Mouse (Mus musculus) left cerebral cortex, adult 2 months (tissue): ENCODE results near the gene Brd7. TPM values are rescaled to one million over a fixed set of nuclear protein-coding genes. Genes with fewer than 3 reads are reported as not detected.

Experiments used
- DNase-seq, 2 experiments: peaks; one replicate each; pipeline ENCODE4 v3.0.0; 2021 to 2022; ENCODE audit warnings: low spot score in 2 of 2, mixed read lengths in 1 of 2; ENCODE audit errors: extremely low spot score in 1 of 2
- H3K27ac ChIP-seq: fragments of 200-600 bp; 2 replicates; pipeline ENCODE4 v1.8.1; 2022
- H3K4me3 ChIP-seq: fragments of 200-600 bp; 2 replicates; pipeline ENCODE4 v1.8.1; 2022
- CTCF ChIP-seq: fragments of 200-600 bp; IDR thresholded peaks from 2 replicates; pipeline ENCODE4 v1.8.1; 2022; ENCODE audit warnings: antibody characterized with exemption, mild to moderate bottlenecking, moderate library complexity
- intact Hi-C: fragments of 180-260 bp; cut with DNase I; formaldehyde crosslinking; loops from one replicate; pipeline ENCODE4 v1.15.1; 2025
- total RNA-seq, 2 experiments: library from RNA; stranded (reverse); gene quantifications; 2 replicates each; pipeline ENCODE4 v1.2.3; 2021

Gene Brd7
- total RNA-seq, 2 experiments from 2014 or later, result 45.6 to 57.3 TPM

GRCm38 (mm10) chr8:88305814-88306213, 56.2 kb downstream of the Brd7 start:
- Histone ChIP-seq H3K4me3 (no peak overlapping the region), H3K27ac (no peak overlapping the region)
- intact Hi-C loops, result no loop called here
- no peak for DNase-seq
- TF ChIP-seq CTCF, result no peak

GRCm38 (mm10) chr8:88301589-88302437, 60.2 kb downstream of the Brd7 start:
- TF ChIP-seq CTCF, result no peak
- intact Hi-C loops, result loop anchor here (2.0 kb wide), 1 partner anchor 29 kb away; no protein-coding TSS in a partner anchor
- Histone ChIP-seq H3K27ac (no peak overlapping the region), H3K4me3 (no peak overlapping the region)
- no peak for DNase-seq

DNA sequence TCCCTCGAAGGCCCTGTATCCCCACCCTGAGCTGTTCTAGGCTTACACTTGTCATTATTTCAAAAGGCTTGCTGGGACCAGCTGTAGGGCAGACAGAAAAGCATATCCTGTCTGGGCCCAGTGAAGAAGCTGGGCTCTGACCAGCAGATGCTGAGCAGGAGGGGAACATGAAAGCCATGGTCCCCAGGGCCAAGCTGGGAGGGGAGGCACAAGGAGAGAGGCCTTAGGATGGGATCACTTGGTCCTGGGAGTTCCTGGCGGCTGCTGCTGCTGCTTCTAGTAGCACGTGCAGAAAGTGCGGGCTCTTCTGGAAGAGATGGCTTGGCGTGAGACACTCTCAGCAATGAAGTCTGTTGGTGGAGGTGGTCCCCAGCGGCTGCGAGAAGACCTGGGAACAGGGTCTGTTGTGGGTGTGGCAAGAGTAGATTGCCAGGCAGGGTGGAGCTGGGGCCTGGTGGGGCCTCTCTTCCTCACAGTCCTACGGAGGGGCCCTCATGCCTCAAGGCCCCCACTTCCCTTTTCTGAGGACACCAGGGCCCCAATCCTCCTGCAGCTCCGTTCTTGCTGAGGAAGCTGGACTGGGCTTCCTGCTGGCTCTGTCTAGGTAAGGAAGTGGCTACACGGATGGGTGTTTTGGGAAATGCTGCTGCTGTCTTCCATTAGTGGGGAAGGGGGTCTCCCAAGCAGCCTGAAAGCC, 61.9 kb downstream of the Brd7 start:
- intact Hi-C loops, result loop anchor here (2.0 kb wide), 1 partner anchor 31 kb away; no protein-coding TSS in a partner anchor
- no peak overlapping the region for H3K27ac ChIP-seq
- no peak for DNase-seq
- H3K4me3 ChIP-seq, result no peak overlapping the region
- TF ChIP-seq CTCF, result no peak

DNA sequence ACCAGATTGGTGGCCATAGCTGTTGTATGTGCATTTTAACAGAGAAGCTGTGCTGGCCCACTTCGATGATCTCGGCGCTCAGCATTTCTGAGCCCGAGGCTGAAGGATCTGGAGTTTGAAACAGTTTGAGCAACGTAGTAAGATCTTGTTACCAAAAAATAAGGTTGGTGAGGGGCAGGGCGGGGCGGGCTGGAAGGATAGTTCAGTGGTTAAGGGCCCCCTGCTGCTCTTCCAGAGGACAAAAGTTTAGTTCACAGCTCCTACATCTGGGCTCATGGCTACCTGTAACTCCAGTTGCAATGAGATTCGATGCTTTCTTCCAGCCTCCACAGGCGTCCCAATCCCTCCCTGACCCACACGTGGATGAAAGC, 63.3 kb downstream of the Brd7 start:
- no peak overlapping the region for H3K27ac ChIP-seq
- intact Hi-C loops, result no loop called here
- no peak for TF ChIP-seq CTCF
- H3K4me3 ChIP-seq, result no peak overlapping the region
- DNase-seq, result no peak

DNA sequence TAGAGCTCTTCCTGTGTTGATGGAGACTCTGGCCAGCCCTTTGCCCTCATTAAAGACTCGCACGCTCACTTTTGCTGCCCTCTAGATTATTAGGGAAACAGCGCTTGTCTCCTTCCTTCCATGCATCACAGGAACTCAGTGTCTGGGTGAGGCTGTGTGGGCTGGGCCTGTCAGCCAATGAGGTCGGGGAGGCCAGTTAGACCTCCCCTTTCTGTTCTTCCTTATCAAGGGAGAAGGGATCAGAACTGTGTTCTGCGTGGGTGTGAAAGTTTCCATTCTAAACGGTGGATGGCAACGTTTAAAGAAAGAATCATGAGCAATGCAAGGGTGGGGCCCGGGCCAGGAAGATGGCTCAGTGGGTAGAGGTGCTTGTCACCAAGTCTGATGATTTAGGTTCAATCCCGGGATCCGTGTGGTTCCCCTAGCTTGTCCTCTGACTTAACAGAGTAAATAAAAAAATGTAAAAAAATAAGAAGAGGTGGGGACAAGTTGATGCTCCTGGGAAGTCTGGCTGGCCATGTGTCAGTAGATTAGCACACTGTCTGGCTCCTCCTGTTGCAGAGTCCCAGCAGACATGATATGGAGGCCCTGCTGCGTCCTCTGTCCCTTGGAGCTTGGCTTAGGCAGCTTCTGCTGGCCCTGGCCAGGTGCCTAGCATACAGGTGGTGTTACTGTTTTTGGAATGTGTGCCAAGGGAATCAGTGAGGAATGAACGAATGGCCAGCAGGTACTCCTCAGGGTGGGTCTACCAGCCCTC, 63.8 kb downstream of the Brd7 start:
- TF ChIP-seq CTCF, result no peak
- no peak for DNase-seq

GRCm38 (mm10) chr8:88294977-88295376, 67.0 kb downstream of the Brd7 start:
- TF ChIP-seq CTCF, result no peak
- DNase-seq, result no peak
- H3K4me3 ChIP-seq, result no peak overlapping the region
- H3K27ac ChIP-seq, result no peak overlapping the region
- intact Hi-C loops, result no loop called here

More for the DNA sequence above, 63.8 kb downstream of the Brd7 start:
- Histone ChIP-seq H3K4me3 (no peak overlapping the region), H3K27ac (no peak overlapping the region)
- intact Hi-C loops, result no loop called here

DNA sequence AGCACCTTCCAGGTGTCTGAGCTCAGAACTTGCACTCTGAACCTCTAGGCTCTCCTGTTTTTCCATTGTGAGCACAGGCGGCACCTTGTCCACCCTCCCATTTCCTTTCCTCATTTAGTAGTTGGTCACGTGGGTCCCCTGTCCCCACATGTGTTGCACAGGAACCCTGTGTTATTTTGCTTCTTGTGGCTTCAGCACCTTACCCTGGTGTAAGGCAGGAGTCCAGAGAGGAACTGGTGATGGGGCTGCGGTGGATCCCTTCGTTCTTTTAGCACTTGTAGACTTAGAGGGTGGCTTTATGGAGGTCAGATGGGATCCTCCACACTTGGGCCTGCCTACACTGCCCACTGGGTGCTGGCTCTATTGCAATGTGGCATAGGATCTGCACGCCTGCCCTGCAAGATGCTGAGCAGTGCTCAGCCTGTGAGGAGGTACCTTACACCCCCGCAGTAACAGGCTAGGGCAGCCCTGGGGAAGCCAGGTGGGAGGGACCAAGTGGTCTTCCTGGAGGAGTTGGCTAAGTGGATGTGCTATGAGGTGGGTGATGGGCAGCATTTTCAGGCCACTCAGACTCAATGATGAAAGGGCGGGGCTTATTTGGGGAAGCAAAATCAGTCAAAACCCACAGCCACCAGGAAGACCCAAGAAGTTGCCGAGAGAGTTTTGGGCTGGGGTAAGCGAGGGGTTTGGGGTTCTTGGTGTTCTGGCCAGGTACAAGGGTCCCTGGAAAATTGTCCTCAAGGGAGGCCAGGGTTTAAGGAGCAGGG, 68.2 kb downstream of the Brd7 start:
- no peak overlapping the region for H3K27ac ChIP-seq
- no peak for TF ChIP-seq CTCF
- DNase-seq, result no peak
- intact Hi-C loops, result no loop called here
- H3K4me3 ChIP-seq, result no peak overlapping the region

DNA sequence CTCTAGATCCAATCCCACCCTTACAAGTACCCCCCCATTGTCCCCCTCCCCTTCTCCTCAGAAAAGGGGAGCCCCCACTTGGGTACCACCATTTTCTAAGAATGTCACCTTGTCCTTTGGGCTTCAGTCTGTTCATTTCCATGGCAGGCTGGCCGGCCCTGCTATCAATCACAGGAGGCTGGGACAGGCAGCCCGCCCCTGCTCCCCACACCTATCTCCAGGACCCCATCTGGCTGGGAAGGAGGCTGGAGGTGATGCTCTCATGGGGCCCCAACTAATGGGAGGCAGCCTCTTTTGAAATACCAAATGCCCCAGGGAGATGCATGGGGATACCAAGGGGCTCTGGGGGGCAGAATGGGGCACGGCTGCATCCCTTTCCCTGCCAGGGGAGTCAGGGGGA, 69.1 kb downstream of the Brd7 start:
- intact Hi-C loops, result no loop called here
- H3K4me3 ChIP-seq, result no peak overlapping the region
- no peak overlapping the region for H3K27ac ChIP-seq
- DNase-seq, result no peak
- no peak for TF ChIP-seq CTCF

DNA sequence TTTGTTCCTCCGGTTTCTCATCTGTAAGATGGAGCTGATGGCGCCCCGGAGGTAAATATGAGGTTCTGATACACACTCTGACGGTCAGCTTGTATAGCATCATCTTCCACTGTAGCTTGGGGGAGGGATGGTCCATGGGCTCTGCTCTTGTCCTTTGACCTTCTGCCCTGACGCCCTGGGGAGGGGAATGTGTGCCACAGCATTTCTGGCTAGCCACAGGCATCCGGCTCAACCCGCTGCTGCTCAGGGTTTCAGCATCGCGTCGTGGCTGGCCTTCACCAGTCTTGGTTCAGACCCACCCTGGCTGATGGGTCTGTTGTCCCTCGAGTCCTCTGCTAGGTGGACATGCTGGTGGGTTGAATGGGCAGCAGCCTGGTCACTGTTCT, 70.7 kb downstream of the Brd7 start:
- no peak for DNase-seq
- Histone ChIP-seq H3K27ac (no peak overlapping the region), H3K4me3 (no peak overlapping the region)
- intact Hi-C loops, result no loop called here
- TF ChIP-seq CTCF, result no peak

DNA sequence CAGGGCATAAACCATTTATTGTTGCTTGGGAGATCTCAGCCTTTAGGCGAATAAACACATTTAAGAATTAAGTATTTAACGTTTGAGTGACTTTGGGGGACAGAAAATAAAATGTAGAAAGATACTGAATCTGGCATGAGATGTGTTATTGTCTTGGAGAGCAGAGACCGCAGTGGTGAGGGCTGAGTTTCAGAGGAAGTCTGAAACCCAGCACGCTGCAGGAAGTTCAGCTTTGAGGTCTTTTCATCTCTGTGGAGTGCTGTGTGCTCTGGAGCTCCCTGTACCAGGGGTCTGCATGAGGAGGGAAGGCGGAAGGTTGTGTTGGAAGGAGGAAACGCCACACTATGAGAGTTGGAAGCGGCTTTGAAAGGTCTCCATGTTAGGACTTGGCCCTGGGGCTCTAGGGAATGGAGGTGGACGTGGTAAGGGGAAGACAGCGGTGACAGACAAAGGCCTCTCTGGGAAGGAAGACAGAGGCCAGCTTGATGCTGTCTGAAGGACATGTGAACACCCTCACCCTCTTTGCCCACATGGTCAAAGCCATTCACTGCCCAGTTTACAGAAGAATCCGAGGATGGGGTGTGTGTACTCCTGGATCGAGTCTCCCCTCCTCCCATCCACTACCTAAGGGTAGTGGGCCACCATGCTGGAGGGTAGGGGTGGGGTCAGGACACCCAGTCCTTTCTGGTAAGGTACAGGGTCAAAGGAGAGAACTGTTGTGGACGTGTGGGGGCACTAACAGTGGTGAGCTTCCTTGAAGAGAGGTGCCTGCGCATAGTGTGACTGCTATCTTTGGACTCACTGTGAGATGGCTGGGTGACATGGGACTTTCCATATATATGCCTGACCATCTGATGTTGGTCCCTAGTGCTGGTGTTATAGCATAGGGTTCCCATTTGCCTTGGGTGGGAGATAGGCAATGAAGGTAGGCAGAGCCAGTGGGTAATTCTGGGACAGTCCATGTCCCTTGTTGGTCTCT, 71.4 kb downstream of the Brd7 start:
- H3K27ac ChIP-seq, result no peak overlapping the region
- intact Hi-C loops, result no loop called here
- H3K4me3 ChIP-seq, result no peak overlapping the region
- TF ChIP-seq CTCF, result no peak
- DNase-seq, result no peak

DNA sequence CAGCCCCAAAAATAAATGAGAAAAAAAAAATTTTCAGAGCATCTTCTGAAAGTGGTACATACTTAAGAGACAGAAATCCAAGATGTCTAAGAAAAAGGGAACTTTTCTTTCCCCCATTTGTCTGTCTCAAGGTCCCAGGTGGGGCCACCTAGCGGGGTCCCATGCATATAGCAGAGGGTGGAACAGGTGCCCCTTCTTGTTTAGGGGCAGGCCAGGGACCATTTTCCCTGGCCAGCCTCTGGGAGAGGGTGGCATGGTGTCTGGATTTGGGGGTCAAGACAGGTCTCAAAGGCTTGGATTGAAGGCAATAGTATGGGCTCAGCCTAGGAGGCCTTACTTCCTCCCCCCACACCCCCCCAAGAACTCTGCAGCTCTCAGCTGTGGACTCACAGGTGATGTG, 72.1 kb downstream of the Brd7 start:
- intact Hi-C loops, result no loop called here
- no peak for TF ChIP-seq CTCF
- DNase-seq, result no peak
- Histone ChIP-seq H3K27ac (no peak overlapping the region), H3K4me3 (no peak overlapping the region)
